Mouse (Mus musculus): ENCODE measurements around the gene Dusp19. TPM values are rescaled to one million over a fixed set of nuclear protein-coding genes. Genes with fewer than 3 reads are reported as not detected.

The Dusp19 gene
- polyA plus RNA-seq, 1 experiment = 20.1 TPM

DNA sequence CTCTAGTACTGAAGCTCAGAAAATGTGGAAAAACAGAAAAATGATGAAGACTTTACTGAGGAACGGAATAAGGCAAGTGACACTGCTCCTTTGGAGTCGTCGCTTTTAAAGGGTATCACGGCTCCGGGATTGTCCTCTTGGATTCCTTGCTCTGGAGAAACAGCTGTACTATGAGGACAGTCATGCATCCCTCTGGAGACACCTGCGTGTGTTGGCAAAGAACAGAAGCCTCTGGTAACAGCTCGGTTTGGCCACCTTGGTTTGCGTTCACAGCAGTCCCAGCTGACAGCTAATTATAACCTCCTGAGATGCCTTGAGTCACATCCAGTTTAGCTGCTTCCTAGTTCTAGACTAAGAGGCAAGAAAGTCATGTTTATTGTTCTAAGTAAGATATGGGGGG is 62.0 kb downstream of the Dusp19 start:
- no peak overlapping the region for H3K9ac ChIP-seq (ENCODE audit: low read depth, poor library complexity, severe bottlenecking)
- no peak overlapping the region for H3K4me3 ChIP-seq (ENCODE audit: low read depth, low read length)
- no peaks in the 10 kb centered on the region for H3K27me3 ChIP-seq (ENCODE audit: control insufficient read depth, insufficient read depth, low read length, poor library complexity, severe bottlenecking)
- no peak overlapping the region for H3K27ac ChIP-seq (ENCODE audit: insufficient read depth, low read length)
- H3K9me3 ChIP-seq (replicated peaks; ENCODE audit: control insufficient read depth, insufficient read depth, low read length, poor library complexity, severe bottlenecking) = no peaks in the 10 kb centered on the region
- no peaks in the 10 kb centered on the region for H3K4me1 ChIP-seq (ENCODE audit: control insufficient read depth, insufficient read depth, low read length)
- no peaks in the 10 kb centered on the region for H3K36me3 ChIP-seq (ENCODE audit: control insufficient read depth, insufficient read depth, low read length, poor library complexity, severe bottlenecking)
- no peak for TF ChIP-seq POLR2A (IDR thresholded peaks at IDR 0.05; ENCODE audit: insufficient read depth, low read length)
- TF ChIP-seq CTCF (IDR thresholded peaks at IDR 0.05; ENCODE audit: low read depth, low read length) = no peak
- no peak for TF ChIP-seq EP300 (IDR thresholded peaks at IDR 0.05; ENCODE audit: insufficient read depth, low read depth, low read length)

Other genes starting within 250 kb of the Dusp19 start
- 1.4 TPM in 2 replicates for gene Frzb, start 169.4 kb upstream of the Dusp19 start, polyA plus RNA-seq (2011; ENCODE audit: insufficient read depth, insufficient read length, low read depth, missing spikeins)
- 151 and 160 TPM in 2 replicates for gene Nckap1, start 35.7 kb upstream of the Dusp19 start, polyA plus RNA-seq (2011; ENCODE audit: insufficient read depth, insufficient read length, low read depth, missing spikeins)
- 44.9 and 50.5 TPM in 2 replicates for gene Nup35, start 191 bp downstream of the Dusp19 start, polyA plus RNA-seq (2011; ENCODE audit: insufficient read depth, insufficient read length, low read depth, missing spikeins)